Mouse (Mus musculus) adrenal gland, adult (tissue): ENCODE measurements around the gene Slc16a5.
A peak's percentile ranks its signal among the peaks of the same experiment; 100 is the strongest.

Experiments used
- DNase-seq, 2 experiments: peaks; one replicate each; pipeline ENCODE4 v3.0.0; 2022 to 2023; ENCODE audit warnings: low spot score in 1 of 2; ENCODE audit not compliant: inconsistent age in 2 of 2

Gene Slc16a5

DNA sequence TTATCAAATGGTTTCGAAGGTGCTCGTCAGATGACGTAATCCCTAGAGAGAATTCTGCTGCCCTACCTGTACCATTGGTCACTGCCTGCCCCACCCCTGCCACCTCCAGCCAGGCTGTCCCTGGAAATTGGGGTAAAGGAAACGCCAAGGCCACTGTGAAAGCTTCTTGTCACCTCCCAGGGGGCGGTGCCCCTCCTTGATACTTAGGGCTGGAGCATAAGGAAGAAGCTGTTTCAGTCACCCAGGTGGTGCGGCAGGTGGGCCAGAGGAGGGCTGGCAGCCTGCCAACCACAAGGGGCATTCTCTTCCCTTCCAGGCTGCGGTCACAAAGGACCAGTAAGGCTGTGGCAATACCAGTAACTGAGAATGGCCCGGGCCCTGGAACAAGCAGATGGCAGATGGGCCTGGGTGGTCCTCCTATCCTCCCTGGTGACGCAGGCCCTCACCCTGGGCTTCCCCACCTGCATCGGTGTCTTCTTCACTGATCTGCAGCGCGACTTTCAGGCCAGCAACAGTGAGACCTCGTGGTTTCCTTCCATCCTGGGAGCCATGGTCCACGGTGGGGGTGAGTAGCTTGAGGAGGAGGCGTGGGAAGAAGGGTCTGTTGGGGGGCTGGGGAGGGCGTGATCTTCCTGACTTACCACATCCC lies at the start of gene Slc16a5:
Slc16a5 (plus strand) TSS at position 232 of the 649 bp plus-strand sequence.
- peak in 1 of 2 experiments; percentile 25 for DNase-seq

- DNase-seq = peak; percentile 97 to 98
These were observed 42.6 kb upstream of the Slc16a5 start, which contains the start of the genes Atp5h and Kctd2 for GRCm38 (mm10) chr11:115419531-115420237. Atp5h (minus strand) TSS chr11:115419962. Kctd2 (plus strand) TSS chr11:115420128.

DNA sequence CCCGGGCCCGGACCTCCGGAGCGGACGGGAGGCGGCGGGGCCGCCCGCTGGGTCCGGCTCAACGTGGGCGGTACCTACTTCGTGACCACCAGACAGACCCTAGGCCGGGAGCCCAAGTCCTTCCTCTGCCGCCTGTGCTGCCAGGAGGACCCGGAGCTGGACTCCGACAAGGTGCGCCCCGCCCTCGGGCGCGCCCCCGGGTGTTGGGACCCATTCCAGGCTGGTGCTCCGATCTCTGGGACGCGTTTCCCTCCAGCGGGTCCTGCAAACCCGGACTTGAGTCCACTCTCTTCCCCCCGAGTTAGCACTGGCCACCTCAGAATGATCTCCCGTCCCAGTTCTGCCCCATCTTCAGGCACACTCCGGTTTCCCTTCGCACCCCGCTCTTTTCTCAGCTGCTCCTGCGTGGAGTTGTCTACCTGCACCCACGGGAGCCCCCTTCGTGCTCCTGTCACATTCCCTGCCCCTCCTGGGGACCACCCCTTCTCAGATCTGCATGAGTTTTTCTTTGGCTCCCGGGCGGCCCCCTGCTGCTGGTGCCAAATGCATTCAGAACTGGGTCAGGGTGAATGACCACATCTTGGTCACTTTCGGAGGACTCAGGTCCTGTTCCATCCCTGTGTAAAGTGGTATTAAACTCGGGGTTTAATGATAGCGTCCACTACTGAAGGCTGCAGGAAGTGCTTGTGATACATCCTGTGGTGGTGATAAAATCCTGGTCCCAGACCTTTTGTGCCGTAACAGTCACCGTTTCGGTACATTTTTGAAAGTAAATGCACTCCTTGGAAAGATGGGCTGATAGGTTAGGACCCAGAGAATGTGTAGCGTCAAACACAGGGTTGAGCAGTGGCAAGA lies 41.7 kb upstream of the Slc16a5 start:
- peak; percentile 74 to 90 for DNase-seq

GRCm38 (mm10) chr11:115421328-115421727 lies 40.9 kb upstream of the Slc16a5 start:
- DNase-seq = peak in 1 of 2 experiments; percentile 76

GRCm38 (mm10) chr11:115421972-115422371 lies 40.3 kb upstream of the Slc16a5 start:
- no peak for DNase-seq

GRCm38 (mm10) chr11:115423091-115423490 lies 39.2 kb upstream of the Slc16a5 start:
- no peak for DNase-seq

DNA sequence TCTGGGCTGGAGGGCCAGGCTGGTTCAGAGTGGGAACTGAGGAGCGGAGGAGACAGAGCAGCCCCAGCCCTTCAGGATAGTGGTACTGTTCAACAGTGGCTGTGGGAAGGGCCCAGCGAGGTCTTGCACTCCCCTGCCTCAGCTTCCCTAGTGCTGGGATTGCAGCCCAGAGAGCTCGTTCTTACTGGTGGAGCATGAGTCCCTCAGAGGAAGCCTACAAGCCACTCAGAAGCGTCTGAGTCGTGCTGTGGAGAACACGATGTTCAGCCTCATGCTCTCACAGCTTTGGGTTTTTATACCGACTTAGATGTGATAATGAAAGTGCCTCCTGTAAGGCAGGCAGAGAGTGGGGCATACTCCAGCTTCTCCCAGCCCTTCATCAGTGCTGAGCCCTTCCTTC lies 37.6 kb upstream of the Slc16a5 start:
- DNase-seq = no peak

- DNase-seq = no peak
These were observed 36.6 kb upstream of the Slc16a5 start for GRCm38 (mm10) chr11:115425671-115426070.

DNA sequence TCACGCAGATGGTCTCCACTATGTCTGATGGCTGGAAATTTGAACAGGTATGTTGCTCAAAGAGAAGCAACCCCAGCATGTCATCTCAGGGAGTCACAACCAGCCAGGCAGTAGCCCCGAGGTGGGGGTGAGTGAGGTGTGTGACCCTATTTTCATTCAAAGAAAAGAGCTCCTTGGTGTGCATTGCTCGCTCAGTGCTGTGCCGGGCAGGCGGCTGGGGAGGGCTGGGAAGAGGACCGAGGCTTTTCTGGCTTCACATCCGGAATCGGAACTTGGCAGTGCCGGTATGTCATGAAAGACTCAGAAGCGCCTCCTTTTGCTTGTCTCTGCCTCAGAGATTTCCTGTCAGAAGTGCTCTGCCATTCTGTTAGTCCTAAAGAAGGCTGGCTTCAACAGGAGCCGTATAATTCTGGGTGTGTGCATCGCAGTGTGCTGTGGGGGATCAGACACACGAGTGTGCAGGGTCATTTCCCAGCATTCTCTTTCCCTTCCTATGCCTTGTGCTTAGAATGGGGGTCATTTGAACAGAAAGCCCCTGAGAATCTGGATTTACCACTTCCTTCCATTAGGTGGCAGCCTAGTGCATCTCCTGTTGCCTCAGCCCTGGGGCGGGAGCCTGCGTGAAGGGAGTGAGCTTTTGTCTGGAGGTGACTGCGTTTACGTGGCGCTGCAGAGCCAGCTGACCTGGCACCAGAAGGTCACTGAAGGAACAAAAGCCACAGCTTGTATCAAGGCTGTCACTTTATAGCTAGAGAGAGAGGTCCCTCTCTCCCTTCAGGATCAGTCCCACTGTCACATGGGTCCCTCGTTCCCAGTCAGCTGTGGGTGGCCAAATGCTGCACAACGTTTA lies 34.6 kb upstream of the Slc16a5 start:
- peak; percentile 75 to 92 for DNase-seq

DNA sequence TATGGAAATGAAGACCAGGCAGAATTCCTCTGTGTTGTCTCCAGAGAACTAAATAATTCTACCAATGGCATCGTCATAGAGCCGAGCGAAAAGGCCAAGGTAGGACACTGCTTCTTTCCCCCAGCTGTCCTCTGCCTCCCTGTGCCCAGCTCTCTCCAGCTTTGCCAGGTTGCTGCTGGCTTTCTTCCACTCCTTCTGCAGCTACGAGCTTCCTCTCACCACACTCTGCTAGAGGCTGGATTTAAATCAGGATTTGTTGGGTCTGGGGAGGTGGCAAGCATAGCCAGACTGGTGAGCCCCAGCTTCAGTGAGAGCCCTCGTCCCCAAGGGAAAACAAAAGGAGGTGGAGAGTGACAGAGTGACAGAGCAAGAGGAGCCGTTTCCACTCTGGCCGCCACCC lies 33.0 kb upstream of the Slc16a5 start:
- DNase-seq = no peak

DNA sequence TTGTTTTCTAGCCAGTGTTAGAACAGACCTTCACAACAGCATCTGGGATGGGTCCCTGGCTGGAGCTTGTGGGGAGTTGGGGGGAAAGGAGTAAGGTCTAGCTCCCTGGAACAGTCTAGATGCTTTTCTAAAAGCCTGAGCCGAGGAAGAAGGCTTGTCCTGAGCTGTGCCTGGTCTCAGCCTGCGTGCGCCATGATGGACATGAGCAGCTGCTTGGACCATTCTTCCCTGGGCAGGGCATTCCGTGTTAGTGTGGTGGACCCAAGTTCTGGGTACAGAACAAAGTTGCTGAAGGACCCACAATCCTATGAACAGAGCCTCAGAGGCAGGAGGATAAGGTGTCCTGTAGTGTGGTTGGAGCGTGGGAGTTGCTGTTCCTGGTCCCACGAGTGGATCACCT lies 31.7 kb upstream of the Slc16a5 start:
- DNase-seq = no peak

- DNase-seq = no peak
These were observed 29.5 kb upstream of the Slc16a5 start for GRCm38 (mm10) chr11:115432814-115433213.

- DNase-seq = no peak
These were observed 28.9 kb upstream of the Slc16a5 start for GRCm38 (mm10) chr11:115433342-115433741.

- DNase-seq = peak in 1 of 2 experiments; percentile 44
These were observed 26.5 kb upstream of the Slc16a5 start for GRCm38 (mm10) chr11:115435596-115436337.

- peak in 1 of 2 experiments; percentile 57 for DNase-seq
These were observed 24.6 kb upstream of the Slc16a5 start for GRCm38 (mm10) chr11:115437571-115438122.

GRCm38 (mm10) chr11:115439326-115439725 lies 22.9 kb upstream of the Slc16a5 start:
- DNase-seq = peak in 1 of 2 experiments; percentile 84

DNA sequence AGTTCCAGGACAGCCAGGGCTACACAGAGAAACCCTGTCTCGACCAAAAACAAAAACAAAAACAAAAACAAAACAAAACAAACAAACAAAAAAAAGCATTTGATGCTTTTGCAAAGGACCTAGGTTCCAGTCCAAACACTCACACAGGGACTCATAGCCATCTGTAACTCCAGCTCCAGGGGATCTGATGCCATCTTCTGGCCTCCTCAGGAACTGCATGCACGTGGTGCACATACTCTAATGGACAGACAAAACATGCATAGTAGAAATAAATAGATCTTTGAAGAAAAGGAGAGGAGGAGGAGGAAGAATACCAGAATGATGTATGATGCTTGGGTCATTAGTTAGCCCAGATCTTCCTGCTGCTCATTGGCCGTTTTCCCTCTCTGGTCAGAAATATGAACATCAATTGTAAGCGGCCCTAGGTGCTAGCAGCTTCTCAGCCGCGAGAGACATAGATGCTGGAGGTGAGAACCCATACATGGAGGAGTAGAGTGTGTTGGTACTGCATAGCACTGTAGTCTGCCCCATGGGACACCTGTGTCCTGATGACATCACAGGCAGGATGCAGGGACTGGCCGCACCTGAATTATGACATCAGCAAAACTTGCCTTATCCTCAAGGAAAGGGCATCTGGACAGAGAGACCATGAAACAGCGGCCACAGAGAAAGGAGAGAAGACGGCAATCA lies 22.2 kb upstream of the Slc16a5 start, which contains the start of gene Trim80:
Trim80 (plus strand) TSS at position 640 of the 690 bp plus-strand sequence.
- DNase-seq = no peak

DNA sequence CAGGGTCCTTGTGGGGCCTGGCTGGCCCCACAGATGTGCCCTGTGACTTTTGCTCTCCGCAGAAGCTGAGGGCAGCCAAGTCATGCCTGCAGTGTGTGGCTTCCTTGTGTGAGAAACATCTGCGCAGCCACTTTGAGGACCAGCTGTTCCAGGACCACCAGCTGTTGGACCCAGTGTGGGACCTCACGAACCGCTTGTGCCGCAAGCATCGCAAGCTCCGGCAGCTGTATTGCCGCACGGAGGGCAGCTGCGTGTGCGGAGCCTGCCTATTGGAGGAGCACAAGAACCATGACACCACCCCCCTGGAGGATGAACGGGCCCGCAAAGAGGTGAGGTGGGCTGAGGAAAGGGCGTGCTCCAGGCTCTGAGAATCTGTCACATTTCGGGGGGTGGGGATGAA lies 20.9 kb upstream of the Slc16a5 start:
- no peak for DNase-seq

DNA sequence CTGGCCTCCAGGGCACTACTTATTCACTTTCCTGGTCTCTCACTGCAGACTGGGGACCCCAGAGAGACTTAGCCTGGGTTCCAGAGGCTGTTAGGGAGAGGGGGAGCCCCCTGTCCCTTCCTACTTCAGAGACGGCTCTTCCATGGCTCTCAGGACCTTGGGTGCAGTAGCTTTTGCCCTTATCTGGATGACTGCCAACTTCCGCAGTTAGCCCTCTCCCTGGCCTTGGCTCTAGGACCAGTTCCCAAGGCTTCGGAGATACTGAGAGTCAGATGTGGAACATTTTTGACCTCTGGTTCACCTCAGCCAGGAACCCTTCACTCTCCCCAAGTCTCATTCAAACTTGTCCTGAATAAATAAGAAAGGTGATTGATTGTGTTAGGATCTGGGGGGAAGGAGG lies 15.4 kb upstream of the Slc16a5 start:
- peak; percentile 76 to 90 for DNase-seq
